Mouse (Mus musculus) embryonic fibroblast, embryonic 13.5 days (primary cell): ENCODE measurements around the gene Psmc3.

Experiments used
- CTCF ChIP-seq: IDR thresholded peaks from 2 replicates; pipeline ENCODE4 v1.5.1; 2011; ENCODE audit warnings: mild to moderate bottlenecking, control low read depth, low read length, moderate library complexity, borderline replicate concordance; ENCODE audit not compliant: insufficient read depth
- POLR2A ChIP-seq: IDR thresholded peaks from 2 replicates; pipeline ENCODE4 v1.6.1; 2011; ENCODE audit warnings: low read depth, mild to moderate bottlenecking, control low read depth, low read length, moderate library complexity

GRCm38 (mm10) chr2:91013881-91014280, 39.9 kb upstream of the Psmc3 start:
- no peak for TF ChIP-seq POLR2A
- TF ChIP-seq CTCF: no peak
